Mouse (Mus musculus): ENCODE data around the gene Hoxd4.

The Hoxd4 gene

GRCm38 (mm10) chr2:74731799-74732512 lies 20.2 kb downstream of the Hoxd4 start:
- no peak for DNase-seq

GRCm38 (mm10) chr2:74732513-74733316 lies 21.0 kb downstream of the Hoxd4 start:
- no peak for DNase-seq

- DNase-seq, result no peak
Measured at GRCm38 (mm10) chr2:74733317-74733661, 21.6 kb downstream of the Hoxd4 start.

GRCm38 (mm10) chr2:74733765-74734164 lies 22.0 kb downstream of the Hoxd4 start:
- DNase-seq, result no peak

- no peak for DNase-seq
Measured at GRCm38 (mm10) chr2:74734451-74734850, 22.7 kb downstream of the Hoxd4 start.

GRCm38 (mm10) chr2:74734996-74735811 lies 23.5 kb downstream of the Hoxd4 start:
- no peak for DNase-seq

- DNase-seq, result no peak
Measured at GRCm38 (mm10) chr2:74735851-74736687, 24.3 kb downstream of the Hoxd4 start.

- no peak for DNase-seq
Measured at GRCm38 (mm10) chr2:74736688-74737577, 25.2 kb downstream of the Hoxd4 start.

- DNase-seq, result no peak
Measured at GRCm38 (mm10) chr2:74737578-74738070, 25.9 kb downstream of the Hoxd4 start.

GRCm38 (mm10) chr2:74738623-74739475 lies 27.1 kb downstream of the Hoxd4 start:
- DNase-seq, result no peak

GRCm38 (mm10) chr2:74739476-74739800 lies 27.7 kb downstream of the Hoxd4 start:
- DNase-seq, result no peak

- no peak for DNase-seq
Measured at GRCm38 (mm10) chr2:74739869-74740268, 28.1 kb downstream of the Hoxd4 start.

- no peak for DNase-seq
Measured at GRCm38 (mm10) chr2:74740311-74741091, 28.8 kb downstream of the Hoxd4 start.

GRCm38 (mm10) chr2:74741252-74741978 lies 29.7 kb downstream of the Hoxd4 start:
- DNase-seq, result no peak

- DNase-seq, result no peak
Measured at GRCm38 (mm10) chr2:74741979-74742277, 30.2 kb downstream of the Hoxd4 start.

GRCm38 (mm10) chr2:74745540-74746297 lies 34.0 kb downstream of the Hoxd4 start:
- no peak for DNase-seq

- no peak for DNase-seq
Measured at GRCm38 (mm10) chr2:74746298-74746921, 34.7 kb downstream of the Hoxd4 start.

- DNase-seq, result no peak
Measured at GRCm38 (mm10) chr2:74747006-74747405, 35.3 kb downstream of the Hoxd4 start.

Data from cerebellum, postnatal 25 days (tissue).